Mouse (Mus musculus) forebrain, embryonic 13.5 days (tissue): ENCODE results near the gene Tmem245. TPM values are rescaled to one million over a fixed set of nuclear protein-coding genes. Genes with fewer than 3 reads are reported as not detected.

Experiments
- ATAC-seq: fragments of 200-750 bp; cut with Nextera tagmentation; 2 replicates; pipeline ENCODE4 v1.8.0; 2017
- H3K27ac ChIP-seq: fragments of 300-500 bp; sonication (generic); 2 replicates; pipeline ENCODE4 v1.5.1; 2015; ENCODE audit warnings: inconsistent platforms, mild to moderate bottlenecking, moderate library complexity
- H3K27me3 ChIP-seq: fragments of 300-500 bp; sonication (generic); 2 replicates; pipeline ENCODE4 v1.6.1; 2015; ENCODE audit warnings: mild to moderate bottlenecking, inconsistent platforms
- H3K36me3 ChIP-seq: fragments of 300-500 bp; sonication (generic); 2 replicates; pipeline ENCODE4 v1.6.1; 2015; ENCODE audit warnings: mild to moderate bottlenecking, inconsistent platforms; ENCODE audit not compliant: poor library complexity, severe bottlenecking
- H3K4me1 ChIP-seq: fragments of 300-500 bp; sonication (generic); 2 replicates; pipeline ENCODE4 v1.6.1; 2015; ENCODE audit warnings: inconsistent platforms
- H3K4me2 ChIP-seq: fragments of 300-500 bp; sonication (generic); 2 replicates; pipeline ENCODE4 v1.6.1; 2015; ENCODE audit warnings: inconsistent platforms, mild to moderate bottlenecking, moderate library complexity
- H3K4me3 ChIP-seq: fragments of 300-500 bp; sonication (generic); 2 replicates; pipeline ENCODE4 v1.5.1; 2015; ENCODE audit warnings: mild to moderate bottlenecking, inconsistent platforms
- H3K9ac ChIP-seq: fragments of 300-500 bp; sonication (generic); 2 replicates; pipeline ENCODE4 v1.6.1; 2015; ENCODE audit warnings: mild to moderate bottlenecking, inconsistent platforms
- H3K9me3 ChIP-seq: fragments of 300-500 bp; sonication (generic); replicated peaks from 2 replicates; pipeline ENCODE4 v1.6.1; 2016; ENCODE audit warnings: inconsistent platforms
- WGBS: fragments of 180-500 bp; shearing (Covaris S2); methylation state at CpG from one replicate; pipeline ENCODE4 v1.1.7; 2015; 5-methylcytosine and 5-hydroxymethylcytosine counted together
- polyA plus RNA-seq: library from polyadenylated mRNA; unstranded; fragments of >200 nt; fragmentation: Nextera tagmentation; extraction: Ambion mirVana; gene quantifications from 2 replicates; pipeline ENCODE4 v1.2.1, GENCODE M21; 2015

Gene Tmem245
- polyA plus RNA-seq, 1 experiment from 2014 or later = 6.7 TPM

DNA sequence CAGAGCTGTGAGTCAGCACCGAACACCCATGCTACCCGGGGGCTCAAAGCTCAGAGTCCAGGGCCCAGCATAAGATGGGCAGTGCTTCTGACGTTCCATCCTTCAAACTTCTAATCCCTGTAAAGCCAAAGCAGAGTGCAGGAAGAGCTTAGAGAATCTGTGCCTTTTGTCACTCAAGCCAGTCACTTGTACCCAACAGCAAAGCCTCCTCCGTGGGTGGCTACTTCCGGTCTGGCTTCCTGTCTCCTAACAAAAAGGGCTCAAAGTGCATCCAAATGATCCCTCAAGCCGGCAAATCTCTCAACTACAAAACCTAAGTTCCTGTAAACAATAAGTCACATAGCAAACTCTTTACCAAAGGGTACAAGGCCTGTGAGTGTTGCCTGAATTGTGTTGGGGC lies 2.3 kb upstream of the Tmem245 start:
- H3K36me3 ChIP-seq = no peaks in the 10 kb centered on the region
- no peak overlapping the region for H3K4me2 ChIP-seq
- no peak for ATAC-seq
- H3K4me1 ChIP-seq = peaks cover 18% of the 10 kb centered on the region
- no peak overlapping the region for H3K27ac ChIP-seq
- H3K4me3 ChIP-seq = no peak overlapping the region
- H3K9ac ChIP-seq = no peak overlapping the region
- no peaks in the 10 kb centered on the region for H3K27me3 ChIP-seq
- H3K9me3 ChIP-seq = no peaks in the 10 kb centered on the region
- 69% methylated on average over 6 of the region's 6 CpGs for WGBS

- 2% methylated on average over 14 of the region's 14 CpGs for WGBS
- Histone ChIP-seq H3K4me1 (peaks cover 43% of the 10 kb centered on the region), H3K4me3 (peak overlapping the region; percentile 87), H3K4me2 (peak overlapping the region; percentile 94), H3K36me3 (no peaks in the 10 kb centered on the region), H3K27ac (no peak overlapping the region), H3K27me3 (no peaks in the 10 kb centered on the region), H3K9me3 (no peaks in the 10 kb centered on the region), H3K9ac (peak overlapping the region; percentile 86)
- ATAC-seq = no peak
These were observed 1.1 kb downstream of the Tmem245 start for GRCm38 (mm10) chr4:56946180-56946579.

GRCm38 (mm10) chr4:56944286-56944685 lies 3.0 kb downstream of the Tmem245 start:
- no peak overlapping the region for H3K4me3 ChIP-seq
- no peaks in the 10 kb centered on the region for H3K9me3 ChIP-seq
- no peaks in the 10 kb centered on the region for H3K27me3 ChIP-seq
- no peak overlapping the region for H3K27ac ChIP-seq
- no peaks in the 10 kb centered on the region for H3K36me3 ChIP-seq
- no peak overlapping the region for H3K4me2 ChIP-seq
- ATAC-seq = no peak
- 72% methylated on average over 4 of the region's 4 CpGs for WGBS
- H3K4me1 ChIP-seq = peaks cover 43% of the 10 kb centered on the region
- H3K9ac ChIP-seq = no peak overlapping the region

DNA sequence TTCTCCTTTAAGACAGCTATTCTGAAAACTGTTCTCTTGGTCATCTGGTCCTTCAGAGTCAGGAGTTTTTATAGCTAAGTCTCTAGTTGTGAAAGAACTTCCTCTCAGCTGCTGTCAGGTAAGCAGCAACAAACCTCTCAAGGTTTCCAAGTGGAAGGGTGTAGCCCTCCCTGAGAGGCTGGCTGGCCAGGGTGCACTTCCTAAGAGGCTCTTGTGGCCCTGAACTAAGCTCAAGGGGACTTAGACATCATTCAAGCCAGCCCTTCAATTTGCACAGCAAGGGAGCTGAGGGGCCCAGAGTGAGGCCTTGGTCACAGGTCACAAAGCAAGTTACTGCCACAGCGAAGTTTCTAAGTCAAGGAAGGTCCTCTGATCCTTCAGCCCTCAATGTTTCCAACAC lies 4.0 kb downstream of the Tmem245 start:
- no peak overlapping the region for H3K9ac ChIP-seq
- no peaks in the 10 kb centered on the region for H3K9me3 ChIP-seq
- WGBS = 29% methylated on average over 1 of the region's 1 CpGs
- H3K36me3 ChIP-seq = no peaks in the 10 kb centered on the region
- H3K27ac ChIP-seq = no peak overlapping the region
- H3K4me1 ChIP-seq = peaks cover 43% of the 10 kb centered on the region
- no peak overlapping the region for H3K4me3 ChIP-seq
- H3K4me2 ChIP-seq = no peak overlapping the region
- no peaks in the 10 kb centered on the region for H3K27me3 ChIP-seq
- no peak for ATAC-seq

DNA sequence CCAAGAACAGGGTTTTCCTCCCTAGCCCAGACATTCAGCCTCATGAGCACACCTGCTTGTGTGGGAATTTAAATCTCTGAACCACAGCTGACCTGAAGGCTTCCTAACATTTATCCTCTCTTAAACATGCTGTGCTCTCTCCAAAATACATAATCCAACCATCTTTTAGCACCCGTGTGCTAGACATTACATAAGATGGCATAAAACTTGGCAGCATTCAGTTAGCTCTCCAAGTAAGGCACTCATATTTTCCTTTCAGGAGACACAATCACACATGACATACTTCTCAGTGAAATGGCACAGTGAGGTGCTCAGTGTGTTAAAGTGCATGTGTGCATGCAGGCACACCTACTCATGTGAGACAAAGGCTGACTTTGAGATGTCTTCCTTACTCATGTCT lies 4.7 kb downstream of the Tmem245 start:
- H3K4me3 ChIP-seq = no peak overlapping the region
- ATAC-seq = no peak
- 76% methylated on average over 1 of the region's 1 CpGs for WGBS

DNA sequence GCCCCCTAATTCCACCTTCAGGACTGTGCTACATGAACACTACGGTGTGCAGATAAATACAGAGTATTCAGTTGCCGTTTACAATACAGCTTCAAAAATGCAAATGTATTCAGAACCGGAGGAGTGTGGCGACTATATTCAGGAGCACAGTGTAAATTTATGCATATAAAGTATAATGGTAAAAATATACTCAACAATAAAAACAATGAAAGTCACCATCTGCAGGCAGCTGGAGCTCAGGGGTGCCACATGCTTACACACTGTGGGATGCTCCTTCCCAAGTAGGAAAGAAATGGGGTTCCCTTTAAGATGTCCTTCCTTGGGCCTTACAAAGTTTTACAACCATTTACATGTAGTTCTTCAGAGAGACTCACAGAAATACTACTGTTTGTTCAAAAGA lies 5.8 kb downstream of the Tmem245 start:
- H3K9ac ChIP-seq = no peak overlapping the region
- H3K27me3 ChIP-seq = no peaks in the 10 kb centered on the region
- no peak for ATAC-seq
- H3K4me3 ChIP-seq = no peak overlapping the region
- no peaks in the 10 kb centered on the region for H3K36me3 ChIP-seq
- no peaks in the 10 kb centered on the region for H3K9me3 ChIP-seq
- WGBS = 46% methylated on average over 4 of the region's 4 CpGs
- peaks cover 42% of the 10 kb centered on the region for H3K4me1 ChIP-seq
- H3K27ac ChIP-seq = no peak overlapping the region
- H3K4me2 ChIP-seq = no peak overlapping the region

More for the DNA sequence above, 4.7 kb downstream of the Tmem245 start:
- Histone ChIP-seq H3K36me3 (no peaks in the 10 kb centered on the region), H3K4me1 (peaks cover 43% of the 10 kb centered on the region), H3K27ac (no peak overlapping the region), H3K27me3 (no peaks in the 10 kb centered on the region), H3K9me3 (no peaks in the 10 kb centered on the region), H3K9ac (no peak overlapping the region), H3K4me2 (no peak overlapping the region)

DNA sequence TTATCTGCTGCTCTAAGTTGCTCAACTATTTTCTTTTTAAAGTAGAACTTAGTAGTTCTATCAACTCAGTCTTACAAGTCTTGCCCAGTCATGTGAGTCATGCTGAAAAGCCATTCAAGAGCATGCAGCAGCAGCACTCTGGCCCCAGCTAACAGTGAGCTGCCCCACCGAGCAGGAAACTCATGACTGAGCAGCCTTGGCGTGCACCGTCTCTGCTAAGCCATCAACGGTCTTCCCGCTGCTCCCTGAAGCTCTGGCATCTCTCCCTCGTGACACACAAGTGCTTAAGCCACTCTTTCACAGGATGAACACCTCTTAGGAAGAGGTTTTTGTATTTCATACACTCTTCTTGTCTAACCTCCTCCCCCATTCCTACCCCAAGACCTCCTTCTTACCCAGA lies 10.1 kb downstream of the Tmem245 start:
- Histone ChIP-seq H3K27me3 (no peaks in the 10 kb centered on the region), H3K4me3 (no peak overlapping the region), H3K4me2 (no peak overlapping the region), H3K9me3 (no peaks in the 10 kb centered on the region), H3K36me3 (peaks cover 26% of the 10 kb centered on the region), H3K4me1 (peaks cover 6% of the 10 kb centered on the region), H3K9ac (no peak overlapping the region), H3K27ac (no peak overlapping the region)
- ATAC-seq = no peak
- WGBS = 77% methylated on average over 6 of the region's 6 CpGs

GRCm38 (mm10) chr4:56935327-56935726 lies 11.9 kb downstream of the Tmem245 start:
- Histone ChIP-seq H3K9me3 (no peaks in the 10 kb centered on the region), H3K27me3 (no peaks in the 10 kb centered on the region), H3K4me1 (no peaks in the 10 kb centered on the region), H3K9ac (no peak overlapping the region), H3K27ac (no peak overlapping the region), H3K36me3 (peaks cover 30% of the 10 kb centered on the region), H3K4me3 (no peak overlapping the region), H3K4me2 (no peak overlapping the region)
- WGBS = no CpG with 5 or more reads among the region's 1 CpGs
- ATAC-seq = no peak

GRCm38 (mm10) chr4:56933154-56933553 lies 14.1 kb downstream of the Tmem245 start:
- no peak overlapping the region for H3K4me2 ChIP-seq
- H3K9me3 ChIP-seq = no peaks in the 10 kb centered on the region; the same call in 1 of the 2 replicates
- H3K27ac ChIP-seq = no peak overlapping the region
- WGBS = 89% methylated on average over 4 of the region's 4 CpGs
- no peaks in the 10 kb centered on the region for H3K27me3 ChIP-seq
- ATAC-seq = no peak
- H3K4me1 ChIP-seq = no peaks in the 10 kb centered on the region; the same call in 1 of the 2 replicates
- H3K36me3 ChIP-seq = peaks cover 38% of the 10 kb centered on the region
- no peak overlapping the region for H3K9ac ChIP-seq
- no peak overlapping the region for H3K4me3 ChIP-seq

GRCm38 (mm10) chr4:56932096-56932495 lies 15.1 kb downstream of the Tmem245 start:
- no peak for ATAC-seq
- Histone ChIP-seq H3K4me2 (no peak overlapping the region), H3K4me1 (no peaks in the 10 kb centered on the region; the same call in 1 of the 2 replicates), H3K4me3 (no peak overlapping the region), H3K9me3 (no peaks in the 10 kb centered on the region; the same call in 1 of the 2 replicates), H3K36me3 (peaks cover 38% of the 10 kb centered on the region), H3K27me3 (no peaks in the 10 kb centered on the region), H3K9ac (no peak overlapping the region), H3K27ac (no peak overlapping the region)
- WGBS = 54% methylated on average over 7 of the region's 7 CpGs

DNA sequence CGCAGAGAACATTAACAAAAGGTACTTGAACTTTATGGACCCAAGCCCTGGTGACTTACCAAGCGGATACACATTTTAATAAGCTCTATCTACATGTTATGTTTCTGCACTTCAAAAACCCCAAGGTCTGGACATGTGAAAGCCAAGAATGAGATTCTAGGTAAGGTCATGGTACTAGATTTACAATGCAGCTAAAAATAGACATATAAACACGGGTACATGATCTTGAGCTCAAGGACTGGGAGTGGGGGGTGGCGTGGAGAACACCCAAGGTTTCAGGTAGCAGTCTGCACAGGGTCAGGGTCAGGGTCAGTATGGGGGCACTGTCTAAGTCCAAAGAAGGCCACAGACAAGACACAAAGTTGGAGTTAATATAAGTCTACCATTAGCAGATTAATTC lies 16.9 kb downstream of the Tmem245 start:
- no peaks in the 10 kb centered on the region; the same call in 1 of the 2 replicates for H3K9me3 ChIP-seq
- 85% methylated on average over 4 of the region's 4 CpGs for WGBS
- H3K27me3 ChIP-seq = no peaks in the 10 kb centered on the region
- peaks cover 46% of the 10 kb centered on the region for H3K36me3 ChIP-seq
- H3K27ac ChIP-seq = no peak overlapping the region
- H3K9ac ChIP-seq = no peak overlapping the region
- no peak overlapping the region for H3K4me3 ChIP-seq
- no peak overlapping the region for H3K4me2 ChIP-seq
- no peak for ATAC-seq
- H3K4me1 ChIP-seq = no peaks in the 10 kb centered on the region; the same call in 1 of the 2 replicates

- WGBS = 88% methylated on average over 4 of the region's 4 CpGs
- no peaks in the 10 kb centered on the region for H3K27me3 ChIP-seq
- H3K4me1 ChIP-seq = no peaks in the 10 kb centered on the region; the same call in 1 of the 2 replicates
- ATAC-seq = no peak
- no peaks in the 10 kb centered on the region; the same call in 1 of the 2 replicates for H3K9me3 ChIP-seq
- no peak overlapping the region for H3K9ac ChIP-seq
- peaks cover 57% of the 10 kb centered on the region for H3K36me3 ChIP-seq
- H3K4me2 ChIP-seq = no peak overlapping the region
- no peak overlapping the region for H3K27ac ChIP-seq
- H3K4me3 ChIP-seq = no peak overlapping the region
These were observed 20.3 kb downstream of the Tmem245 start for GRCm38 (mm10) chr4:56926971-56927370.

- H3K9me3 ChIP-seq = no peaks in the 10 kb centered on the region
- H3K4me1 ChIP-seq = no peaks in the 10 kb centered on the region
- H3K4me2 ChIP-seq = no peak overlapping the region
- H3K9ac ChIP-seq = no peak overlapping the region
- H3K36me3 ChIP-seq = peaks cover 56% of the 10 kb centered on the region
- H3K27me3 ChIP-seq = no peaks in the 10 kb centered on the region
- H3K4me3 ChIP-seq = no peak overlapping the region
- WGBS = 96% methylated on average over 11 of the region's 11 CpGs
- ATAC-seq = no peak
- no peak overlapping the region for H3K27ac ChIP-seq
These were observed 25.0 kb downstream of the Tmem245 start for GRCm38 (mm10) chr4:56922229-56922628.
